Mouse (Mus musculus) midbrain, embryonic 16.5 days (tissue): ENCODE measurements at regions not wholly inside any gene's neighbourhood (a gene's known extent, or its start where the extent isn't known, plus 50 kb on each side); places are given as distances from the start of the nearest gene placed in this dataset.

Experiments used
- ATAC-seq: fragments of 200-750 bp; cut with Nextera tagmentation; 2 replicates; pipeline ENCODE4 v1.8.0; 2017; ENCODE audit warnings: moderate TSS enrichment
- H3K27ac ChIP-seq: fragments of 300-500 bp; sonication (generic); 2 replicates; pipeline ENCODE4 v1.5.1; 2014; ENCODE audit warnings: mild to moderate bottlenecking, low read length, mixed read lengths
- H3K27me3 ChIP-seq: fragments of 300-500 bp; sonication (generic); 2 replicates; pipeline ENCODE4 v1.6.1; 2014; ENCODE audit warnings: low read depth, low read length, mixed read lengths; ENCODE audit not compliant: control insufficient read depth, insufficient read depth
- H3K36me3 ChIP-seq: fragments of 300-500 bp; sonication (generic); 2 replicates; pipeline ENCODE4 v1.6.1; 2014; ENCODE audit warnings: mild to moderate bottlenecking, low read length, moderate library complexity, mixed read lengths; ENCODE audit not compliant: control insufficient read depth, insufficient read depth
- H3K4me1 ChIP-seq: fragments of 300-500 bp; sonication (generic); 2 replicates; pipeline ENCODE4 v1.6.1; 2014; ENCODE audit warnings: mild to moderate bottlenecking, low read length, mixed read lengths; ENCODE audit not compliant: control insufficient read depth, insufficient read depth
- H3K4me2 ChIP-seq: fragments of 300-500 bp; sonication (generic); 2 replicates; pipeline ENCODE4 v1.6.1; 2014; ENCODE audit warnings: mild to moderate bottlenecking, low read length, mixed read lengths
- H3K4me3 ChIP-seq: fragments of 300-500 bp; sonication (generic); 2 replicates; pipeline ENCODE4 v1.5.1; 2014; ENCODE audit warnings: low read depth, mild to moderate bottlenecking, low read length, moderate library complexity, mixed read lengths
- H3K9ac ChIP-seq: fragments of 300-500 bp; sonication (generic); 2 replicates; pipeline ENCODE4 v1.6.1; 2014; ENCODE audit warnings: low read depth, low read length, mixed read lengths
- H3K9me3 ChIP-seq: fragments of 300-500 bp; sonication (generic); replicated peaks from 2 replicates; pipeline ENCODE4 v1.6.1; 2014; ENCODE audit warnings: mild to moderate bottlenecking, low read length, mixed read lengths; ENCODE audit not compliant: control insufficient read depth, poor library complexity, severe bottlenecking
- WGBS: fragments of 180-500 bp; shearing (Covaris S2); extraction: QIAGEN DNeasy Blood & Tissue Kit; methylation state at CpG from one replicate; pipeline ENCODE4 v1.1.7; 2014; 5-methylcytosine and 5-hydroxymethylcytosine counted together

DNA sequence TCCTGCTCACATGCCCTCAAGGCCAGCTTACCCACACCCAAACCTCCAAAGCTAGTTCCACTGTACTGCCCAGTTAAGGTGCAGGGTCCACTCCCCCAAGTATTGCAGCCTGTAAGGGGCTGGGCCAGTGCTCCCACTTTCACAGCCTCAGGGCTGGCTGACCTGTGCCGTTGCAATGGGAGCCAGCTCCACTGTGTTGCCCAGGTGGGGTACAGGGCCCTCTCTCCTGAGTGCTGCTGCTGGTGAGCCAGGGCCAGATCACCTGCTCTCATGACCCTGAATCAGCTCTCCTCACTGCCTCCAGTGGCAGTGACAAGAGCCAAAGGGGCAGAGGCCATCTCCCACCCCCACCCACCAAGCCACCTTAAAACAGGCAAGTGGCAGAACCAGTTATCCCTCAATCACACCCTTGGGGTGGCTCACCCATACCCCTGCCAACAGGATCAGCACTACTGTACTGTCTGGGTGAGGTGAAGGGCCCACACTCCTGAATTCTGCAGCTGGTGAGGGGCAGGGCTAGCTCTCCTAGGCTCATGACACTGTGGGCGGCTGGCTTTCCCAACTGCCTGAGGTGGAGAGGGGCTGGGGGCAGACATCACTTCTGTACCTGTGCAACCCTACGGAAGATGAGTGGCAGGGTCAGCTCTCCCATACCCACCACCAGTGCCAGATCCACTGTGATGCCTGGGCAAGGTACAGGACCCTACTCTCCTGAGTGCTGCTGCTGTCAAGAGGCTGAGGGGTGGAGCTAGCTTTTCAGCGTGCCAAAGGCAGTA is 248.9 kb upstream of the Pex5l start:
- Histone ChIP-seq H3K36me3 (no peaks in the 10 kb centered on the region), H3K4me2 (no peak overlapping the region), H3K27me3 (no peaks in the 10 kb centered on the region), H3K9me3 (no peaks in the 10 kb centered on the region), H3K9ac (no peak overlapping the region), H3K27ac (no peak overlapping the region), H3K4me1 (no peaks in the 10 kb centered on the region), H3K4me3 (no peak overlapping the region)
- ATAC-seq = peak; percentile 32; the same call in 1 of the 2 replicates
- 87% methylated on average over 4 of the region's 4 CpGs for WGBS

- Histone ChIP-seq H3K9ac (no peak overlapping the region), H3K27ac (no peak overlapping the region), H3K4me2 (no peak overlapping the region), H3K36me3 (no peaks in the 10 kb centered on the region), H3K4me1 (no peaks in the 10 kb centered on the region), H3K4me3 (no peak overlapping the region), H3K9me3 (no peaks in the 10 kb centered on the region), H3K27me3 (no peaks in the 10 kb centered on the region)
- 63% methylated on average over 1 of the region's 1 CpGs for WGBS
- no peak for ATAC-seq
These were observed 245.1 kb upstream of the Pex5l start for GRCm38 (mm10) chr3:33388171-33388570.

DNA sequence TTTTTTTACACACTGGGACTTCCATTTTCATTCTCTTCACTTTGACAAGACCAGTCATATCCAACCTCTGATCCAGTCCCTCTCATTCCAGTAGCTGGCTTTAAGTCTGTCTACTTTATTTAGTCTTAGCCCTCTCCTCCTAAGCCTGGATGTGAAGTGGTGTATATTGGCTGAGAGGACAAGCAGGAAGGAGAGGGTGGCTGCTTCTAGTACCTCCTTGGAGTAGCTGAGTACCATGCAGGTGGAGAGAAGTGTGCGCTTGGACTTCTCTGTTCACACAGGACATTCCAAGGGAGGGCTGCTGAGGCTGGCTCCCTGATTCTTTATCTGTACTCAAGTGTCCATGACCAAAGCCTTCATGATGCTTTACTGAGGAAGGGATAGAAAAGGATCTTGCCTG is 240.6 kb upstream of the Pex5l start:
- no peaks in the 10 kb centered on the region for H3K27me3 ChIP-seq
- H3K4me1 ChIP-seq = no peaks in the 10 kb centered on the region
- H3K27ac ChIP-seq = no peak overlapping the region
- H3K9ac ChIP-seq = no peak overlapping the region
- ATAC-seq = no peak
- no peaks in the 10 kb centered on the region for H3K36me3 ChIP-seq
- WGBS = 83% methylated on average over 1 of the region's 1 CpGs
- H3K9me3 ChIP-seq = no peaks in the 10 kb centered on the region
- H3K4me3 ChIP-seq = no peak overlapping the region
- H3K4me2 ChIP-seq = no peak overlapping the region

DNA sequence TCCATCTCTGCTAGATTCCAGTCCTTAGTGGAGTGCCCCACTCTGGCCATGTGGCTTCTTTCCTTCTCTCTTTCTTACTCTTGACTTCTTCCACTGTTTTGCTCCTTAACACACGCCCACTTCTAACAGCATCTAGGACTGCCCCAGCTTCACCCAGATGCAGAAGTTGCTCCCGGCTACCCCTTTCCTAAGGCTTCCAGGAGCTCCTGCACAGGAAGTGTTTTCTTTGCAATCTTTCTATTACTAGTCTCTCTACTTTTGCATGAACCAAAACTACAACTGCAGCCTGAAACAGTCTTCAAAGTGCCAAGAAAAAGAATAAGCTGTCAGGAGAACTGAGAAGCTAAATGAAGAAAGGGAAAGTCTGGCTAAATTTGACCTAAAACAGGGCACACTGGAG is 236.6 kb upstream of the Pex5l start:
- 83% methylated on average over 2 of the region's 2 CpGs for WGBS
- no peaks in the 10 kb centered on the region for H3K27me3 ChIP-seq
- H3K4me1 ChIP-seq = no peaks in the 10 kb centered on the region
- H3K9me3 ChIP-seq = no peaks in the 10 kb centered on the region
- no peak overlapping the region for H3K27ac ChIP-seq
- ATAC-seq = no peak
- no peaks in the 10 kb centered on the region for H3K36me3 ChIP-seq
- no peak overlapping the region for H3K4me3 ChIP-seq
- no peak overlapping the region for H3K9ac ChIP-seq
- H3K4me2 ChIP-seq = no peak overlapping the region

- Histone ChIP-seq H3K36me3 (no peaks in the 10 kb centered on the region), H3K4me2 (no peak overlapping the region), H3K4me3 (no peak overlapping the region), H3K27me3 (no peaks in the 10 kb centered on the region), H3K27ac (no peak overlapping the region), H3K4me1 (no peaks in the 10 kb centered on the region), H3K9ac (no peak overlapping the region), H3K9me3 (no peaks in the 10 kb centered on the region)
- WGBS = 61% methylated on average over 3 of the region's 3 CpGs
- ATAC-seq = no peak
These were observed 232.1 kb upstream of the Pex5l start for GRCm38 (mm10) chr3:33375161-33375560.

DNA sequence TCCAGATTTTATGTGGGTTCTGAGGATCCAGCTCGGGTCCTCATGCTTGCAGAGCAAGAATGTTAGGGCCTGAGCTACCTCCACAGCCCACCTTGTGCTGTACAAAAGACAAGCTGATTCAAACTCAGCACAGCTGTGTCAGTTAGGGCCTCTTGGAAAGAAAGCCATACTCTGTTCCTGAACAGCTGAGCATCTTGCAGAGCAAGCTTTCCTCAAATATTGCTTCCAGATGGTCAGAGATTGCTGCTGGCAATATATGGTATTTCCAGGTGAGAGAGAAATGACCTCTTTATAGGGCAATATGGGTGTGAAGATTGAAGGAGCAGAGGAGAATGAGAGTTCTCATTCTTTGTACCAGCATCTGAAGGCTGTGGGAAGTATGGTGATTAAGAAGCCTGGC is 229.8 kb upstream of the Pex5l start:
- Histone ChIP-seq H3K9ac (no peak overlapping the region), H3K9me3 (no peaks in the 10 kb centered on the region), H3K36me3 (no peaks in the 10 kb centered on the region), H3K27ac (no peak overlapping the region), H3K4me2 (no peak overlapping the region), H3K4me3 (no peak overlapping the region), H3K27me3 (no peaks in the 10 kb centered on the region), H3K4me1 (no peaks in the 10 kb centered on the region)
- 76% methylated on average over 1 of the region's 1 CpGs for WGBS
- ATAC-seq = no peak

DNA sequence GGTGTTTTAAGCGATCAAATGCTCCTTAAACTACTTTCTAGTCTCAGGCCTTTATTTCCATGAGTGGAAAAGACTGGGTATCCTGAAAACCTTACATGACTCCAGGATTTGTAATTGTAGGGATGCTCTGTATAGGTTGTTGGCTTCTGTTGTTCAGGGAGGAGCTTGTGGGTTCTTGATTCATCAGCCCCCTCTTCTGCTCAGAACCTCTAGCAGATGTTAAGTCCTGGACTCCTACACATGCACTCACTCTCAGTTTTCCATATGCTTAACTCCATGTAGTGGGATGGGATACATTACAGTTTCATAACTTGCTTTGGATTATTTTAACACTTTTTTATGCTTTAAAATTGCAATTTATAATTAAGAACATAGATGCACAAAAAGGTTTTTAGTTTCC is 220.5 kb upstream of the Pex5l start:
- no peak for ATAC-seq

DNA sequence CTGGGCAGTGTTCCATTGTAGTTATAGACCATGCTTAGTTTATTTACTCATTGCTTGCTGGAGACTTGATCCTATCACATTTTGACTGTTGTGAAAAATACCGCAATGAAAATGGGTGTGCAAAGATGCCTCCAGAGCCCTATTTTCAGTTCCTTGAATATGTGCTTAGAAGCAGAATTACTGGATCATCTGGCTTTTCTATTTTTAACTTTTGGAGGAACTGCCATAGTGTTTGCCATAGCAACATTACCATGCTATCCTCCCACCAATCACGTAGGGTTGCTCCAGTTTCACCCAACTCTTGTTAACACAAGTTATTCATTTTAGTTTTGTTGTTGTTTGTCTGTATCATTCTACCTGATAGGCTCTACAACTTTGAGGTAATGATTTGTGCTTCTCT is 217.0 kb upstream of the Pex5l start:
- no peak for ATAC-seq
- Histone ChIP-seq H3K4me3 (no peak overlapping the region), H3K27me3 (no peaks in the 10 kb centered on the region), H3K36me3 (no peaks in the 10 kb centered on the region), H3K9ac (no peak overlapping the region), H3K4me2 (no peak overlapping the region), H3K27ac (no peak overlapping the region), H3K9me3 (no peaks in the 10 kb centered on the region), H3K4me1 (no peaks in the 10 kb centered on the region)
- 96% methylated on average over 2 of the region's 2 CpGs for WGBS

More for the DNA sequence above, 220.5 kb upstream of the Pex5l start:
- Histone ChIP-seq H3K9ac (no peak overlapping the region), H3K4me2 (no peak overlapping the region), H3K4me1 (no peaks in the 10 kb centered on the region), H3K9me3 (no peaks in the 10 kb centered on the region), H3K27ac (no peak overlapping the region), H3K4me3 (no peak overlapping the region), H3K36me3 (no peaks in the 10 kb centered on the region), H3K27me3 (no peaks in the 10 kb centered on the region)
- 89% methylated on average over 1 of the region's 1 CpGs for WGBS

GRCm38 (mm10) chr3:33353860-33354259 is 210.8 kb upstream of the Pex5l start:
- Histone ChIP-seq H3K27me3 (no peaks in the 10 kb centered on the region), H3K27ac (no peak overlapping the region), H3K36me3 (no peaks in the 10 kb centered on the region), H3K4me3 (no peak overlapping the region), H3K4me2 (no peak overlapping the region), H3K4me1 (no peaks in the 10 kb centered on the region; the same call in 1 of the 2 replicates), H3K9ac (no peak overlapping the region), H3K9me3 (no peaks in the 10 kb centered on the region)
- no peak for ATAC-seq
- 96% methylated on average over 2 of the region's 2 CpGs for WGBS
